Mouse (Mus musculus) liver, postnatal 0 days (tissue): ENCODE data around the gene Ffar2. TPM values are rescaled to one million over a fixed set of nuclear protein-coding genes. Genes with fewer than 3 reads are reported as not detected.
"Not testable (repeated sequence)": the region's sequence is repeated elsewhere in the genome, so short reads cannot be mapped to it uniquely, and the experiment has no call there.

ENCODE experiments used
- ATAC-seq: fragments of 200-750 bp; cut with Nextera tagmentation; 2 replicates; pipeline ENCODE4 v1.8.0; 2017; ENCODE audit warnings: mild to moderate bottlenecking, moderate library complexity
- DNase-seq: peaks from one replicate; pipeline ENCODE4 v3.0.0-alpha.2; 2016
- H3K27ac ChIP-seq: fragments of 300-500 bp; sonication (generic); 2 replicates; pipeline ENCODE4 v1.5.1; 2014; ENCODE audit warnings: antibody characterized with exemption, moderate library complexity, mild to moderate bottlenecking, low read depth
- H3K27me3 ChIP-seq: fragments of 300-500 bp; sonication (generic); 2 replicates; pipeline ENCODE4 v1.6.1; 2014; ENCODE audit warnings: low read length, control low read depth, mixed read lengths; ENCODE audit not compliant: insufficient read depth
- H3K36me3 ChIP-seq: fragments of 300-500 bp; sonication (generic); replicated peaks from 2 replicates; pipeline ENCODE4 v1.6.1; 2014; ENCODE audit warnings: mild to moderate bottlenecking, control low read depth, low read length, moderate library complexity, mixed read lengths; ENCODE audit not compliant: insufficient read depth
- H3K4me1 ChIP-seq: fragments of 300-500 bp; sonication (generic); 2 replicates; pipeline ENCODE4 v1.6.1; 2014; ENCODE audit warnings: antibody characterized with exemption, mild to moderate bottlenecking, control low read depth; ENCODE audit not compliant: insufficient read depth
- H3K4me2 ChIP-seq: fragments of 300-500 bp; sonication (generic); 2 replicates; pipeline ENCODE4 v1.6.1; 2014; ENCODE audit warnings: low read depth, mild to moderate bottlenecking, low read length, moderate library complexity, mixed read lengths
- H3K4me3 ChIP-seq: fragments of 300-500 bp; sonication (generic); 2 replicates; pipeline ENCODE4 v1.5.1; 2014; ENCODE audit warnings: low read depth, low read length
- H3K9ac ChIP-seq: fragments of 300-500 bp; sonication (generic); replicated peaks from 2 replicates; pipeline ENCODE4 v1.6.1; 2014; ENCODE audit warnings: mild to moderate bottlenecking, moderate library complexity
- H3K9me3 ChIP-seq: fragments of 300-500 bp; sonication (generic); 2 replicates; pipeline ENCODE4 v1.6.1; 2016; ENCODE audit warnings: mild to moderate bottlenecking, control low read depth, low read length, mixed read lengths
- CTCF ChIP-seq: sonication (generic); IDR thresholded peaks from 2 replicates; pipeline ENCODE4 v1.5.1; 2016; ENCODE audit warnings: antibody characterized with exemption, low read depth
- EP300 ChIP-seq: IDR thresholded peaks from 2 replicates; pipeline ENCODE4 v1.6.1; 2016; ENCODE audit warnings: antibody characterized with exemption, low read depth, mild to moderate bottlenecking
- whole genome bisulfite sequencing: fragments of 180-500 bp; shearing (Covaris S2); extraction: QIAGEN DNeasy Blood & Tissue Kit; methylation state at CpG from one replicate; pipeline ENCODE4 v1.1.7; 2014; ENCODE audit not compliant: insufficient replicate concordance; 5-methylcytosine and 5-hydroxymethylcytosine counted together
- polyA plus RNA-seq: library from polyadenylated mRNA; unstranded; fragments of >200 nt; fragmentation: Nextera tagmentation; extraction: Ambion mirVana; gene quantifications from 2 replicates; pipeline ENCODE4 v1.2.1, GENCODE M21; 2015

The Ffar2 gene
- polyA plus RNA-seq, 1 experiment from 2014 or later: 1.6 TPM

DNA sequence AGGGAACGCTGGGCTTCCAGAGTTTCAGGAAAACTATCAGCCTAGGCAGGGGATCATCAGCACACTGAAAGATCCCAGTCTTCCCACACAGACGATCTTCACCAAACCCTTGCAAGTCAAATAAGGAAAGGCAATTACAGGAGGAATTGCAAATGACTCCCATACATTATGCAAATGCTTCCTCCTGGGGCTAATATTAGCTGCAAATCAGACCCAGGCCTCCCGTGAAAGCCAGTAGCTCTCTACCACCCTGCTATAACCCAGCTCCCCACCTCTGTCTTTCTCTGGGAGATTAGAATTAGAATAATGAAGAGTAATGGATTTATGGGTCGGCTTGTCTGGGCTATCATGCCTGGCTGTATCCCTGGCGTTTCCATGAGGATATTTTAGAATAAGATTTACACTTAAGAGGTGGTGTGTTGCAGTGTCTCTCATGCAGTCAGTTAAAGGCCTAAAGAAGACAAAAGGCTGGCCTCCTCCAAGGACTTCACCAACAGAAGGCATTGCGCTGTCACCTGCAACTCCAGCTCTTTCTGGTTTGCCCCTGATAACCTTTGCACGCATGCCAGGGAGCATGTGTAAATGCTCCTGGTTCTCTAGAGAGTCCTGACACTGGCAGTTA is 21.2 kb upstream of the Ffar2 start:
- H3K27ac ChIP-seq: no peak overlapping the region
- H3K27me3 ChIP-seq: no peaks in the 10 kb centered on the region
- 54% methylated on average over 7 of the region's 7 CpGs for WGBS
- H3K4me1 ChIP-seq: peaks cover 12% of the 10 kb centered on the region
- H3K9ac ChIP-seq: no peak overlapping the region
- H3K4me3 ChIP-seq: no peak overlapping the region
- H3K9me3 ChIP-seq: no peaks in the 10 kb centered on the region
- ATAC-seq: no peak
- no peak for DNase-seq
- TF ChIP-seq EP300 (no peak), CTCF (no peak)
- no peak overlapping the region for H3K4me2 ChIP-seq
- no peaks in the 10 kb centered on the region for H3K36me3 ChIP-seq

DNA sequence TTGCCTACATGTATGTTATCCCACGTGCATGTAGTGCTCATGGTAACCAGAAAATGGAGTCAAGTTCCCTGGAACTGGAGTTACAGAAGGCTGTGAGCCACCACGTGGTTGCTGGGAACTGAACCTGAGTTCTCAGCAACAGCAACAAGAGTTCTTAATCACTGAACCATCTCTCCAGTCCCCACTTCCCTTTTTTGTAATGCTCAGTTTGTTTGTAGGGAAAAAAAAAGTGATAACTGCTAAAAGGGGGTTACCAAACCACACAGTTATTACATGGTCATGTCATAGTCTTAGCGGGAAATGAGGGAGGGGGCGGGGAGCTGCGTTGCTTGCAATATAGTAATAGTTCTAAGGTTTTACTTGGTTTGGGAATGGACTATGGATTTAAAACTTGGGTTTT is 18.5 kb upstream of the Ffar2 start:
- Histone ChIP-seq H3K4me1 (peaks cover 12% of the 10 kb centered on the region), H3K4me3 (no peak overlapping the region), H3K4me2 (no peak overlapping the region), H3K36me3 (no peaks in the 10 kb centered on the region), H3K9ac (no peak overlapping the region), H3K9me3 (no peaks in the 10 kb centered on the region), H3K27me3 (no peaks in the 10 kb centered on the region), H3K27ac (no peak overlapping the region; the same call in 1 of the 2 replicates)
- ATAC-seq: no peak
- TF ChIP-seq CTCF (no peak), EP300 (no peak)
- WGBS: 29% methylated on average over 5 of the region's 5 CpGs
- DNase-seq: no peak

DNA sequence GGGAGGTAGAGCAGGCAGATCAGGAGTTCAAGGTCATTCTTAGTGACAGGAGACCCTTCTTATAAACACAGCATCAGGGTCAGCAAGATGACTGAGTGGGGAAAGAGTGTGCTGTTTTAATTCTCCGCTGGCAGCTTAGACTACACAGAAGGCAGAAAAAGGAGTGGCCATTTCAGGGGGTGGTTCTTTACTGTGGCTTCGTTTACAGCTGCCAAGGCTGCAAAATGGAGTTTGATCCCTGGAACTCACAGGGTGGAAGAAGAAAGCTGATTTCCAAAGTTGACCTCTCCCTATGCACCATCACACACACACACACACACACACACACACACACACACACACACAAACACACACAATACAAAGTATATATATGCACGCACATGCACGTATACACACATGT is 17.8 kb upstream of the Ffar2 start:
- Histone ChIP-seq H3K4me1 (peaks cover 12% of the 10 kb centered on the region), H3K9me3 (no peaks in the 10 kb centered on the region), H3K27ac (no peak overlapping the region), H3K27me3 (no peaks in the 10 kb centered on the region), H3K4me3 (no peak overlapping the region), H3K4me2 (no peak overlapping the region), H3K9ac (no peak overlapping the region), H3K36me3 (no peaks in the 10 kb centered on the region)
- ATAC-seq (no peak), DNase-seq (no peak)
- no peak for TF ChIP-seq CTCF
- TF ChIP-seq EP300: no peak
- WGBS: 64% methylated on average over 4 of the region's 4 CpGs

DNA sequence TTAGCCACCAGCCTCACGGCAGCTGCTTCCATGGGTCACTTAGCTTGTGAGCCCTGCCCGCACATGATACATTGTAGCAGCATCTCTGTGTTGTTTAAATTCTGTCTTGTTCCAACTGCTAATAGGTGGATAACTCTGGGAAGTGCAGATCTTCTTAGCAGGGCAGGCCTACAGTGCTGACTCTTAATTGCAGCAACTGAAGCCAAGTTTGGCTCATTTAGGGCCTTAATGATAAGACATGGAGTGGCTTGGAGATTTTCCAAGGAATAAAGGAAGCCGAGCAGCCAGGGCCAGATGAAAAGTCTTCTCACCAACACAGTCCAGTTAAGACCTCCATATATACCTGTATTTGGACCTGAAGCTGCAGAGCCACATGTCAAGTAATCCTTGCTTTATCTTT is 16.7 kb upstream of the Ffar2 start:
- Histone ChIP-seq H3K27me3 (no peaks in the 10 kb centered on the region), H3K4me2 (no peak overlapping the region), H3K27ac (no peak overlapping the region), H3K9me3 (no peaks in the 10 kb centered on the region), H3K4me1 (peaks cover 12% of the 10 kb centered on the region), H3K9ac (no peak overlapping the region), H3K4me3 (no peak overlapping the region), H3K36me3 (no peaks in the 10 kb centered on the region)
- no peak for DNase-seq
- TF ChIP-seq EP300 (no peak), CTCF (no peak)
- ATAC-seq: no peak
- WGBS: 71% methylated on average over 3 of the region's 3 CpGs

DNA sequence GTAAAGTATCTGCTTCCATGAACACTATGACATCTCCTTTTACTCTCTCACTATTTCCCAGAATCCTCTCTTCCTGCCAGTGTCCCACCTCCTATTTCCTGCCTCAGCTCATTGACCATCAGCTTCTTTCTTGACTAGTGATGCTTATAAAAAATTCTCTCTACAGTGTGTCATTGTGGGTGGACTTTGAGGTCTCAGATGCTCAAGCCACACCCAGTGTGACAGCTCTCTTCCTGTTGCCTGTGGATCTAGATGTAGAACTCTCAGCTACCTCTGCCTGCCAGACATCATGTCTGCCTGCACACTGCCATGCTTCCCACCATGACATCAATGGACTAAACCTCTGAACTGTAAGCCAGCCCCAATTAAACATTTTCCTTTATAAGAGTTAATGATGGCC is 13.7 kb upstream of the Ffar2 start:
- Histone ChIP-seq H3K4me1 (peaks cover 9% of the 10 kb centered on the region), H3K36me3 (no peaks in the 10 kb centered on the region), H3K9ac (no peak overlapping the region), H3K9me3 (no peaks in the 10 kb centered on the region), H3K4me3 (no peak overlapping the region), H3K27me3 (no peaks in the 10 kb centered on the region), H3K27ac (no peak overlapping the region), H3K4me2 (no peak overlapping the region)
- DNase-seq (no peak), ATAC-seq (peak; percentile 50; the same call in 1 of the 2 replicates)
- TF ChIP-seq CTCF (no peak), EP300 (no peak)

DNA sequence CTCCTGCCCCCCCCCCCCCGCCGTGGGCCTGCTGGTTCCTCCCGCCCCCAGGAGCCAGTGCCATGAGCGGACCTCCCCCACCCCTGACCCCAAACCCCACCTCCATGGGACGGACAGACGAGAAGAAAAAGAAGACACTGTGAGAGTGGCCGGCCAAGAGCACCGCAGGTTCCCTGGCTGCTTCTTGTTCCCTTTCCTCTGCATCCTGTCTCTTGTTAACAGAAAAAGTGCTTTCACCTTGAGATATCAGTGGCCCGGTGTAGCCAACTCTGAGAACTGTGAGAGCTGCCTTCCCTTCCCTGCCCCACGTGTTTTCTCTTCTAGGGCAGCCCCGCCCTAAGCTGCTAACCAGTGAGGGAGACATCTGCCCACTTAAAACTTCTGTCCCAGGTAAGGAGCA is 9.1 kb upstream of the Ffar2 start:
- 37% methylated on average over 8 of the region's 11 CpGs for WGBS
- not testable (repeated sequence) for H3K36me3 ChIP-seq, H3K27me3 ChIP-seq, DNase-seq, H3K27ac ChIP-seq, H3K9ac ChIP-seq, H3K4me3 ChIP-seq, H3K4me1 ChIP-seq, ATAC-seq, H3K9me3 ChIP-seq
- 0 out of 2 replicates have a peak overlapping the region, but pooled peaks have one; percentile 22 for H3K4me2 ChIP-seq

DNA sequence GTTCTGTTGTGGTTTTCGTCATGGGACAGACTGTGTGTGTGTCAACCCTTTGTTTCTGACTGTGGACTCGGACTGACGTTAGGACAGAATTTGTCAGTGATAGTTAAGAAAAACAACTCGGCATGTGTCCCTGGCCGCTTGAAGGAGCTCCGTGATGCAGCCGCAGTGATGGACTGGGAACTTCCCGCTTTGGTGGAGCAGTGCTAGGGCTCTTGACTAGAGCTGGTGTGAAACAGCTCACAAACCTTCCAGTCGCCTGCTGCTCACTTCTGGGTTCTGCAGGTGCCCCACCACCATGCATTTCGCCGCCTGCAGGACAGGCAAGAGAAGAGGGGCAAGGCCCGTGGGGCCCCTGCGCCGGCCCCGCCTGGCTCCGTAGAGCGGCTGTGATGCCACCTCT is 8.7 kb upstream of the Ffar2 start:
- H3K9me3 ChIP-seq: no peaks in the 10 kb centered on the region
- no peak for DNase-seq
- 0 out of 2 replicates have a peak overlapping the region, but pooled peaks have one; percentile 22 for H3K4me2 ChIP-seq
- no peaks in the 10 kb centered on the region for H3K36me3 ChIP-seq
- H3K4me1 ChIP-seq: 0 out of 2 replicates have a peak, but pooled peaks cover 3% of the 10 kb centered on the region
- TF ChIP-seq CTCF (no peak), EP300 (no peak)
- 58% methylated on average over 11 of the region's 17 CpGs for WGBS
- no peak overlapping the region for H3K27ac ChIP-seq
- H3K27me3 ChIP-seq: no peaks in the 10 kb centered on the region
- no peak overlapping the region for H3K9ac ChIP-seq
- H3K4me3 ChIP-seq: no peak overlapping the region
- ATAC-seq: no peak
